Mouse (Mus musculus): ENCODE data around the gene Txk. TPM values are rescaled to one million over a fixed set of nuclear protein-coding genes. Genes with fewer than 3 reads are reported as not detected.
A peak's percentile ranks its signal among the peaks of the same experiment; 100 is the strongest.

The Txk gene
- polyA plus RNA-seq, 1 experiment from 2014 or later: 2.0 TPM

GRCm38 (mm10) chr5:72647958-72648595, 104.5 kb downstream of the Txk start:
- Histone ChIP-seq H3K9me3 (replicated peaks; ENCODE audit: control insufficient read depth, low read length) (no peaks in the 10 kb centered on the region), H3K27ac (ENCODE audit: low read length) (no peak overlapping the region), H3K36me3 (ENCODE audit: control insufficient read depth, insufficient read depth) (no peaks in the 10 kb centered on the region), H3K4me3 (ENCODE audit: low read length) (peak overlapping the region; percentile 67), H3K9ac (ENCODE audit: low read length) (peak overlapping the region; percentile 64), H3K27me3 (ENCODE audit: control insufficient read depth, insufficient read depth, low read length) (peaks cover 11% of the 10 kb centered on the region), H3K4me1 (ENCODE audit: control insufficient read depth, insufficient read depth, low read length) (peaks cover 4% of the 10 kb centered on the region; the same call in 1 of the 2 replicates), H3K4me2 (ENCODE audit: low read depth, low read length) (peak overlapping the region; percentile 97)
- ATAC-seq (replicated peaks; ENCODE audit: extremely low read depth, insufficient read depth, low FRiP score): peak; percentile 47; the same call in 1 of the 2 replicates
- WGBS: 9% methylated on average over 18 of the region's 18 CpGs

- Histone ChIP-seq H3K36me3 (ENCODE audit: control insufficient read depth, insufficient read depth) (no peaks in the 10 kb centered on the region), H3K9ac (ENCODE audit: low read length) (peak within 1 kb of the TSS; percentile 64), H3K4me2 (ENCODE audit: low read depth, low read length) (peak within 1 kb of the TSS; percentile 97), H3K27ac (ENCODE audit: low read length) (no peak within 1 kb of the TSS), H3K4me3 (ENCODE audit: low read length) (peak within 1 kb of the TSS; percentile 67), H3K9me3 (replicated peaks; ENCODE audit: control insufficient read depth, low read length) (no peaks in the 10 kb centered on the region), H3K4me1 (ENCODE audit: control insufficient read depth, insufficient read depth, low read length) (peaks cover 4% of the 10 kb centered on the region; the same call in 1 of the 2 replicates), H3K27me3 (ENCODE audit: control insufficient read depth, insufficient read depth, low read length) (peaks cover 11% of the 10 kb centered on the region)
- under 1% methylated on average over 25 of the region's 25 CpGs for WGBS
- peak; percentile 93 for ATAC-seq (replicated peaks; ENCODE audit: extremely low read depth, insufficient read depth, low FRiP score)
These were observed 105.1 kb downstream of the Txk start, which contains the start of gene Nipal1 for GRCm38 (mm10) chr5:72647418-72647907. Gene Nipal1, plus strand, starts transcription at chr5:72647795.

GRCm38 (mm10) chr5:72646996-72647395, 105.6 kb downstream of the Txk start:
- H3K9ac ChIP-seq (ENCODE audit: low read length): no peak overlapping the region
- no peaks in the 10 kb centered on the region for H3K9me3 ChIP-seq (replicated peaks; ENCODE audit: control insufficient read depth, low read length)
- H3K36me3 ChIP-seq (ENCODE audit: control insufficient read depth, insufficient read depth): no peaks in the 10 kb centered on the region
- peaks cover 4% of the 10 kb centered on the region; the same call in 1 of the 2 replicates for H3K4me1 ChIP-seq (ENCODE audit: control insufficient read depth, insufficient read depth, low read length)
- peak overlapping the region; percentile 97 for H3K4me2 ChIP-seq (ENCODE audit: low read depth, low read length)
- WGBS: 31% methylated on average over 10 of the region's 10 CpGs
- peaks cover 11% of the 10 kb centered on the region for H3K27me3 ChIP-seq (ENCODE audit: control insufficient read depth, insufficient read depth, low read length)
- ATAC-seq (replicated peaks; ENCODE audit: extremely low read depth, insufficient read depth, low FRiP score): no peak
- H3K4me3 ChIP-seq (ENCODE audit: low read length): peak overlapping the region; percentile 67
- H3K27ac ChIP-seq (ENCODE audit: low read length): no peak overlapping the region

- ATAC-seq (replicated peaks; ENCODE audit: extremely low read depth, insufficient read depth, low FRiP score): no peak
- WGBS: 36% methylated on average over 10 of the region's 10 CpGs
- Histone ChIP-seq H3K9me3 (replicated peaks; ENCODE audit: control insufficient read depth, low read length) (no peaks in the 10 kb centered on the region), H3K27ac (ENCODE audit: low read length) (no peak overlapping the region), H3K36me3 (ENCODE audit: control insufficient read depth, insufficient read depth) (no peaks in the 10 kb centered on the region), H3K27me3 (ENCODE audit: control insufficient read depth, insufficient read depth, low read length) (peaks cover 11% of the 10 kb centered on the region), H3K4me3 (ENCODE audit: low read length) (no peak overlapping the region), H3K9ac (ENCODE audit: low read length) (no peak overlapping the region), H3K4me2 (ENCODE audit: low read depth, low read length) (no peak overlapping the region), H3K4me1 (ENCODE audit: control insufficient read depth, insufficient read depth, low read length) (peaks cover 4% of the 10 kb centered on the region; the same call in 1 of the 2 replicates)
These were observed 106.4 kb downstream of the Txk start for GRCm38 (mm10) chr5:72646131-72646530.

Other genes starting within 250 kb of the Txk start
- gene Corin, start 248.3 kb downstream of the Txk start, polyA plus RNA-seq (2015; fragmentation: Nextera tagmentation; extraction: Ambion mirVana): 46.0 and 53.0 TPM in 2 replicates
- 7.3 and 8.3 TPM in 2 replicates for gene Nfxl1, start 193.1 kb downstream of the Txk start, polyA plus RNA-seq (2015; fragmentation: Nextera tagmentation; extraction: Ambion mirVana)
- gene Zar1, start 171.5 kb downstream of the Txk start, polyA plus RNA-seq (2015; fragmentation: Nextera tagmentation; extraction: Ambion mirVana): 0.12 TPM in 1 of 2 replicates, not detected in the other
- gene Gm5868, start 165.2 kb downstream of the Txk start, polyA plus RNA-seq (2015; fragmentation: Nextera tagmentation; extraction: Ambion mirVana): 0.21 TPM in 1 of 2 replicates, not detected in the other
- not detected in 2 replicates for gene Cnga1, start 108.5 kb downstream of the Txk start, polyA plus RNA-seq (2015; fragmentation: Nextera tagmentation; extraction: Ambion mirVana)
- gene Nipal1, start 105.0 kb downstream of the Txk start, polyA plus RNA-seq (2015; fragmentation: Nextera tagmentation; extraction: Ambion mirVana): 0.31 and 0.43 TPM in 2 replicates
- 17.9 and 23.0 TPM in 2 replicates for gene Tec, start 115.7 kb upstream of the Txk start, polyA plus RNA-seq (2015; fragmentation: Nextera tagmentation; extraction: Ambion mirVana)
- 22.6 and 24.0 TPM in 2 replicates for gene Slain2, start 161.5 kb upstream of the Txk start, polyA plus RNA-seq (2015; fragmentation: Nextera tagmentation; extraction: Ambion mirVana)
- gene Gm10135, start 221.9 kb upstream of the Txk start, polyA plus RNA-seq (2015; fragmentation: Nextera tagmentation; extraction: Ambion mirVana): not detected in 2 replicates

Data from heart, embryonic 16.5 days (tissue).